Mouse (Mus musculus): ENCODE data around the gene Eras.
"Not testable (repeated sequence)": the region's sequence is repeated elsewhere in the genome, so short reads cannot be mapped to it uniquely, and the experiment has no call there.

Eras gene

DNA sequence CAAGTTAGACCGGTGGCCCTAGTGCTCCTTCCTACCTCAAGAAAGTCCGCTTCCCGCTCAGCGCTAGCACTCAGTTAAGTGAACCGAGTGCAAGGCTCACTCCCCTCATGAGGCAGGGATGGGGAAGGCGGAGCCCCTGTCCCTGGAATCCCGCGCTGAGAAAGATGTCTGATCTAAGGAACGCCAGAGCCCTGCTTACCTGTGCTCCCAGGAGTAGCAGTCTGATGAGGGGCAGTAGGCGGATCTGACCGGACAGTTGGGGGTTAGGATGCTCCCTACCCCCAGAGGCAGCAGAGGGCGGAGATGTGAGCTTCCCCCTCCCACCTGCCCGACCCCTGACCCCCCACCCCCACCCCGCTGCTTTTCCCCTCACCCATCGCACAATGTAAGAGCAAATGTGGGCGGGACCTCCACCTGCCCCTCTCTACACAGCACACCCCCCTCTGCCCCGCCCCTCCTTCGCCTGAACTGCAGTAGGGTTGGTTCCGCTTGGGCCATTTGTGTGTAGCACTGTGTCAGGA, at the start of gene Eras:
Gene Eras, minus strand, starts transcription at position 338 of the 521 bp plus-strand sequence.
- DNase-seq, result no peak

GRCm38 (mm10) chrX:7977892-7978291, 49.5 kb upstream of the Eras start, which contains the start of gene Gata1:
Gene Gata1 (minus strand): TSS chrX:7978071.
- DNase-seq, result no peak

DNA sequence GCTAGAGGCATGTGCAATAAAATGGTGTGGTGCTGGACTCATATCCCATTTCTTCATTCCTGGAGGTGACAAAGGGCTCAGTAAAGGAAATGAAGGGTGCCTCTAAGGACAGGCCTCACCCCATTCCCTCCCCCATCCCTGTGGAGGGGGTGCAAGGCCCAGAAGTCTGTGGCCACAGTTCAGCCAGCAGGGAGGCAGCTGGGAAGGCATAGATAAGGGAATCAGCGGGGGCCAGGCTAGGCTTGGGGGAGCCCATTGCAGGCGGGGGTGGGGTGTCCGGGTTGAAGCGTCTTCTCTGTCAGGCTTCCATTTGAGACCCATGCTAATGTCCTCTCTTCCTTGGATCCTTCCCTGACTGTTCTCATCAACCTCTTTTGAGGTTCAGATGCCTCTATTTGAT, 42.9 kb upstream of the Eras start:
- no peak for DNase-seq

DNA sequence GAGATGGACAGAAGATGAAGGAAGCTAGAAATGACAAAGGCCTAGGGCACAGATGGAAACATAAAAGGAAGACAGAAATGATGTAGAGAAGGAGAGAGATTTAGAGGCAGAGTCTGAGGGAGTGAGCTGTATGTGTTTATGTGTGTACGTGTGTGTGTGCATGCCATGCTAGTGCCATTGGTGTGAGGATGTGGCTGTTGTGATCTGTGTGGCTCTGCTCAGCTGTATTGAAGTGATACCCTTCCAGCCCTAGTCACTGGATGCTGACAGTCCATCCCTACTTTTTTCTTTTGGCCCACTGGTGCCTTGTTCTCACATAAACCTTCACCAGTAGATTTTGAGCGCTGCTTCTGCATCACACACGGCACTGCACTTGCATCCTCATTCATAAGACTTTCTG, 40.5 kb upstream of the Eras start:
- DNase-seq, result no peak

DNA sequence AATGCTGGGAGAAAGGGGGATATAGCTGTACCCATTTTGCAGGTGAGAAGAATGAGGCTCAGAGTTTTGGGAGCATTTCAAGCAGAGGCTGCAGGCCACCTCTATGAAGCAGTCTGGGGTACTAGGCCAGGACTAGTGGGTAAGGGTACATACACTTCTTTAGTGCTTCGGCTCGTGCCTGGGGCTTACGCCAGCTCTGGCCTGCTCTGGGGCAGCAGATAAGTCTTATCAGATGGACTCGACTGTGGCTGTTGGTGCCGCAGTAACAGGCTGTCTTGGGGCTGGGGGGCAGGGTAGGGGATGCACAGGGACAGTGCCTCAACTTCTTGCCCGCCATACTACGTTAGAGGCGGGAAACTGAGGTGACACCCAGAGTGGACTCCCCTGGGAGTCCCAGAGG, 39.8 kb upstream of the Eras start:
- DNase-seq, result no peak

- DNase-seq, result no peak
Observed at GRCm38 (mm10) chrX:7967596-7968201, 39.3 kb upstream of the Eras start.

- DNase-seq, result no peak
Observed at GRCm38 (mm10) chrX:7966161-7966560, 37.8 kb upstream of the Eras start.

GRCm38 (mm10) chrX:7963829-7964626, 35.6 kb upstream of the Eras start:
- no peak for DNase-seq

DNA sequence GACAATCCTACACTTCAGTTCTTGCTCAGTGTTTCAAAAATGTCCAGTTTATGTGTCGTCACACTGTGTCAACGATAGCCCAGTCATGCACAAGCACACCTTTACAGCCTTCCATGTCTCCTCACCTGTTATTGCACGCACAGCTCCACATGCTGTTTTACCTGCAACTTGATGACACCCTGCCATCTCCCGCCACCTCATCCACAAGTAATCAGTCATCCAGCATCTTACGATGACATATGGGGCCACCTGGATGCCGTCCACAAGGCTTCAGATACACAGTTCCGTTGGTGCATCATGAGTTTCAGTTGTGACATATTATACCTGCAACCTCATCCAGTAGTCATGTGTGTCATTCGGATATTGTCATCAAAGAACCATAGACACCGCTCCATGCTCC, 30.5 kb upstream of the Eras start:
- DNase-seq, result no peak

DNA sequence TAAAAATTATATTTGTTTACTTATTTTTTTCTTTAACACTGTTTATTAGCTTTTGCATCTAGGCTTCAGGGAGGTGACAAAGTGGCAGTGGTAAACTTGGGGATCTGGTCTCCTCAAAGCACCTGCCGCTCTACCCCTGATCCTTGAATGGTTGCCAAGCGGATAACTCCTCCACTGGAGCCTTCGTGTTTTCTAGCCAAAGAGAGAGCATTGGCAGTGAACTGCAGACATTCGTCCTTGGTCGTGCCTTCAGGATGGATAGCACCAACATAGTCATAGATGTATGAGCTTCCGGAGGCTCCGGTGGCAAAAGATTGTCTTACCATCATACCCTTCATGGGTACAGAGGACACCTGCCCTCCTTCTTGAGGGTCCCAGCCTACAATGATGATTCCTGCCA, 21.7 kb upstream of the Eras start:
- no peak for DNase-seq

DNA sequence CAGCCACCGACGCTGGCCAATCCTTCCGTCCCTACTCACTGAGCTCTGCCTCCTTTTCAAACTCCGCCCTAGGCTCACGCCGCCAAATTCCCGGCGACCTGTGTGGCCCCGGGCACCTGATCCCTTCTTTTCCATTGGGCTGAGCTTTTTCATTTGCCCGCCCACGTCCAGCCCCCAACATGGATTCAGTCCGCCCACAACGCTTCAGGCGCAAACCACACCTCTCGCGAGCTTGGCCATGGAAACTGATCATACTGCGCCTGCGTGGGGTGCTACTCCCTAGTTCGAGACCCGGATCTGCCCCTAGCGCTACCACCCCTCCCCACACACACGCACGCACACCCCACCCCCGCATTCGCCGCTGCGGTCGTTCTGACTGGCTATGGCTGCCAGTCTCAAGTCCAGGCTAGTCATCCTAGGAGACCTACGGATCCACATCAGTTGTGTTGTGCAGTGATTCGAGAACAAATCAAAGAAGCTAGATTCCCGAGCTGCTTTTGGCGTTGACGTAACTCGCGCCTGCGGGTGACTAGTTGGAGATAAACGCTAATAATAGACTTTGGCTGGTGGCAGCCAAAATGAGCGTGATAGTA, 19.6 kb upstream of the Eras start:
- peak; percentile 93 to 97 for DNase-seq

DNA sequence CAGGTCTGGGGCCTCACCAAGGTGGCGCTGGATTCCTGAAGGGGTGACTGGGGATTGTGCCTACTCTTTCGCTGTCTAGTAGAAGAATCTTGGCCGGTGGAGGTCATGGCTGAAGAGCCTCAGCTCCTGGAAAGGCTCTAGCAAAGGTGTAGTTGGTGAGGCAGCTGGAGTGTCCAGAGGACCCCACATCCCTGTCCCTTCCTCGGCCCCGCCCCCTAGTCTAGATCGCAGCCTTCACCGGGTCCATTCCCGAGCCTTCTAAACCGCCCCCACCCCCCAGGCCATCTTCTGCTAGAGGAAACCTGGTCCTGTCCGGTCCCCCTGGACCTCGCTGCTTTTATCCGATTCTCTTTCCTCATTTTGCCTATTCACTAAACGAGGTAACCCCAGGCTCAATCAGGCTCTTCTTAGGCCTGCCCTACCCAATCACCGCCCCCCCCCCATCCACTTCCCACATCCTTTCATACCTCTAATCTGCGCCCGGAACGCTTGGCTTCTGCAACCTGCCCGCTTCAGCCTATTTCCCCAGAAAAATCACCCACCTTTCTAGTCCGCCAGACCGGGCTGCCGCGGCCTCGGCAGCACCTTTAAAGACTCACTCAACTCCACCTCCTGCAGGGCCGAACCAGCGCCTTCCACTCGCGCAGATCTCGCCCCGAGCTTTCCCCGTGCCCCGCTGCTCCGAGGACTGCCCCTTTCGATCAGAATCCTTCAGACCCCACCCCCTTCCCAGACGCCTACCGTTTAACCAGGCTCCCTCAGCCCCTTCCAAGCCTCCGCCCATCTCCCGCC, 18.9 kb upstream of the Eras start, which contains the start of gene Hdac6:
Gene Hdac6, minus strand, starts transcription at position 782 of the 792 bp plus-strand sequence.
- DNase-seq, result no peak

- no peak for DNase-seq
Observed at GRCm38 (mm10) chrX:7945618-7946017, 17.2 kb upstream of the Eras start.

GRCm38 (mm10) chrX:7937667-7938066, 9.3 kb upstream of the Eras start:
- no peak for DNase-seq

GRCm38 (mm10) chrX:7936874-7937273, 8.5 kb upstream of the Eras start:
- no peak for DNase-seq

- DNase-seq, result no peak
Observed at GRCm38 (mm10) chrX:7927116-7927515, 1.3 kb downstream of the Eras start.

GRCm38 (mm10) chrX:7926266-7926665, 2.1 kb downstream of the Eras start:
- no peak for DNase-seq

GRCm38 (mm10) chrX:7922032-7922431, 6.4 kb downstream of the Eras start:
- no peak for DNase-seq

- no peak for DNase-seq
Observed at GRCm38 (mm10) chrX:7919601-7920383, 8.6 kb downstream of the Eras start, which contains the start of gene Pcsk1n. Gene Pcsk1n (plus strand): TSS chrX:7919822.

GRCm38 (mm10) chrX:7917960-7918359, 10.4 kb downstream of the Eras start:
- not testable (repeated sequence) for DNase-seq

GRCm38 (mm10) chrX:7915669-7916068, 12.7 kb downstream of the Eras start:
- peak in 1 of 2 experiments; percentile 60 for DNase-seq

GRCm38 (mm10) chrX:7910473-7910872, 17.9 kb downstream of the Eras start:
- no peak for DNase-seq

All from lung, postnatal 4 days (tissue).